3 mouse cellular contexts compared by ENCODE assay signal in the genomic region with DNA sequence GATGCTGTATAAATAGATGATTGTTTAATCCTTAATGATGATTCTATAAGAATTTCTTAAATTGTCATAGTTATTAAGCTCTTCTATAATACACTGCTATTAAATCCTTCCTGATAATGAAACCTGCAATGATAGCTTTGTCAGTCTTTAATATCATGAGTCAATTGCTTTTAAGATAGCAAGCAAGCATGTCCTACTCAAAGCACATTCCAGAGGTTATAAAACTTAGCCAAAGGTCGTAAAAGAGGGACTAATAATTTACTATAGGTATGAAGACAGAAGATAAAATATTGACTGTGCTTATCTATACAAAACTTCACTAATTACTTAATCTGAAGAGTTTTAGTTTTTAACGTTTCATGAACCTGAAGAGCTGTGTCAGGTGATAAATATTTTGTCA. TPM values are rescaled to one million over a fixed set of nuclear protein-coding genes. Genes with fewer than 3 reads are reported as not detected.
A peak's percentile ranks its signal among the peaks of the same experiment; 100 is the strongest.
ATAC-seq and TF ChIP-seq lines count a peak whose summit lies in the region.
"Not testable (repeated sequence)": the region's sequence is repeated elsewhere in the genome, so short reads cannot be mapped to it uniquely, and the experiment has no call there.

No protein-coding gene starts in this region.

- H3K27ac ChIP-seq in intestine, embryonic 15.5 days; intestine, embryonic 16.5 days (ENCODE audit: low read length); intestine, postnatal 0 days (ENCODE audit: low read depth, low read length): not testable (repeated sequence)

- not testable (repeated sequence) for H3K9ac ChIP-seq in intestine, embryonic 15.5 days; intestine, embryonic 16.5 days (ENCODE audit: low read depth, low read length); intestine, postnatal 0 days (ENCODE audit: low read depth, low read length)

- H3K36me3 ChIP-seq in intestine, embryonic 15.5 days; intestine, embryonic 16.5 days (ENCODE audit: control insufficient read depth, insufficient read depth, low read length); intestine, postnatal 0 days (ENCODE audit: control insufficient read depth, insufficient read depth): not testable (repeated sequence)

- H3K4me3 ChIP-seq in intestine, embryonic 15.5 days (replicated peaks); intestine, embryonic 16.5 days (ENCODE audit: low read length); intestine, postnatal 0 days (ENCODE audit: low read depth, low read length): not testable (repeated sequence)

- TF ChIP-seq CTCF in intestine, postnatal 0 days (IDR thresholded peaks at IDR 0.05; ENCODE audit: low read depth): not testable (repeated sequence)

- H3K27me3 ChIP-seq in intestine, embryonic 15.5 days (replicated peaks); intestine, embryonic 16.5 days (replicated peaks; ENCODE audit: control insufficient read depth, insufficient read depth, low read length); intestine, postnatal 0 days (replicated peaks; ENCODE audit: control insufficient read depth, insufficient read depth, low read length): not testable (repeated sequence)

- 27% methylated on average over 2 of the region's 2 CpGs for WGBS in intestine, embryonic 15.5 days
- WGBS in intestine, embryonic 16.5 days: 42% methylated on average over 2 of the region's 2 CpGs
- WGBS in intestine, postnatal 0 days: 18% methylated on average over 2 of the region's 2 CpGs

- not testable (repeated sequence) for H3K4me1 ChIP-seq in intestine, embryonic 15.5 days (replicated peaks); intestine, embryonic 16.5 days (ENCODE audit: control insufficient read depth, insufficient read depth, low read length); intestine, postnatal 0 days (replicated peaks; ENCODE audit: control insufficient read depth, insufficient read depth, low read length)

- H3K4me2 ChIP-seq in intestine, embryonic 15.5 days (replicated peaks); intestine, embryonic 16.5 days (ENCODE audit: low read depth, low read length); intestine, postnatal 0 days (replicated peaks; ENCODE audit: low read depth): not testable (repeated sequence)

- peak; percentile 60; the same call in 1 of the 2 replicates for ATAC-seq in intestine, embryonic 15.5 days
- peak; percentile 65 for ATAC-seq in intestine, embryonic 16.5 days
- 0 out of 2 replicates have a peak, but pooled peaks have one; percentile 42 for ATAC-seq in intestine, postnatal 0 days

- H3K9me3 ChIP-seq in intestine, embryonic 15.5 days; intestine, embryonic 16.5 days (ENCODE audit: control insufficient read depth, low read length); intestine, postnatal 0 days (ENCODE audit: control insufficient read depth): not testable (repeated sequence)

RNA-seq across cellular contexts. Expression of gene Naip5, which starts 10.9 kb away (rescaled TPM):
- 7.1 and 8.9 TPM in 2 replicates for polyA plus RNA-seq in intestine, embryonic 15.5 days (2015; fragmentation: Nextera tagmentation; extraction: Ambion mirVana)
- polyA plus RNA-seq in intestine, embryonic 16.5 days (2015; fragmentation: Nextera tagmentation; extraction: Ambion mirVana): 11.5 and 16.0 TPM in 2 replicates
- 10.2 and 13.0 TPM in 2 replicates for polyA plus RNA-seq in intestine, postnatal 0 days (2015; fragmentation: Nextera tagmentation; extraction: Ambion mirVana)

RNA-seq across cellular contexts. Expression of gene Naip2, which starts 55.1 kb away (rescaled TPM):
- polyA plus RNA-seq in intestine, embryonic 15.5 days (2015; fragmentation: Nextera tagmentation; extraction: Ambion mirVana): 6.4 and 6.5 TPM in 2 replicates
- 6.9 and 8.3 TPM in 2 replicates for polyA plus RNA-seq in intestine, embryonic 16.5 days (2015; fragmentation: Nextera tagmentation; extraction: Ambion mirVana)
- 5.5 and 6.6 TPM in 2 replicates for polyA plus RNA-seq in intestine, postnatal 0 days (2015; fragmentation: Nextera tagmentation; extraction: Ambion mirVana)
